Mouse (Mus musculus) lung, embryonic 14.5 days (tissue): Measurements from ENCODE around the gene Phf13. TPM values are rescaled to one million over a fixed set of nuclear protein-coding genes. Genes with fewer than 3 reads are reported as not detected.

Source experiments
- ATAC-seq: fragments of 200-750 bp; cut with Nextera tagmentation; 2 replicates; pipeline ENCODE4 v1.8.0; 2017; ENCODE audit warnings: mild to moderate bottlenecking, moderate TSS enrichment, moderate library complexity; ENCODE audit not compliant: insufficient read depth
- DNase-seq: peaks from one replicate; pipeline ENCODE4 v3.0.0-alpha.2; 2015
- H3K27ac ChIP-seq: fragments of 300-500 bp; sonication (generic); 2 replicates; pipeline ENCODE4 v1.5.1; 2014; ENCODE audit warnings: low read depth, mild to moderate bottlenecking, moderate library complexity
- H3K27me3 ChIP-seq: fragments of 300-500 bp; sonication (generic); 2 replicates; pipeline ENCODE4 v1.6.1; 2014; ENCODE audit warnings: low read length, control low read depth; ENCODE audit not compliant: insufficient read depth
- H3K36me3 ChIP-seq: fragments of 300-500 bp; sonication (generic); 2 replicates; pipeline ENCODE4 v1.6.1; 2014; ENCODE audit warnings: control low read depth; ENCODE audit not compliant: insufficient read depth
- H3K4me1 ChIP-seq: fragments of 300-500 bp; sonication (generic); 2 replicates; pipeline ENCODE4 v1.6.1; 2014; ENCODE audit warnings: antibody characterized with exemption, control low read depth; ENCODE audit not compliant: insufficient read depth
- H3K4me2 ChIP-seq: fragments of 300-500 bp; sonication (generic); 2 replicates; pipeline ENCODE4 v1.6.1; 2014; ENCODE audit warnings: mild to moderate bottlenecking
- H3K4me3 ChIP-seq: fragments of 300-500 bp; sonication (generic); 2 replicates; pipeline ENCODE4 v1.5.1; 2014; ENCODE audit warnings: low read depth, low read length
- H3K9ac ChIP-seq: fragments of 300-500 bp; sonication (generic); 2 replicates; pipeline ENCODE4 v1.6.1; 2014
- H3K9me3 ChIP-seq: fragments of 300-500 bp; sonication (generic); 2 replicates; pipeline ENCODE4 v1.6.1; 2016; ENCODE audit warnings: low read depth, low read length, control low read depth
- CTCF ChIP-seq: IDR thresholded peaks from 2 replicates; pipeline ENCODE4 v1.5.1; 2016; ENCODE audit warnings: antibody characterized with exemption, low read depth
- WGBS: fragments of 180-500 bp; shearing (Covaris S2); extraction: QIAGEN DNeasy Blood & Tissue Kit; methylation state at CpG from one replicate; pipeline ENCODE4 v1.1.7; 2014; 5-methylcytosine and 5-hydroxymethylcytosine counted together
- polyA plus RNA-seq: library from polyadenylated mRNA; unstranded; fragments of >200 nt; fragmentation: Nextera tagmentation; extraction: Ambion mirVana; gene quantifications from 2 replicates; pipeline ENCODE4 v1.2.1, GENCODE M21; 2014

Gene Phf13
- polyA plus RNA-seq, 1 experiment from 2014 or later: 32.3 TPM

- Histone ChIP-seq H3K27me3 (no peaks in the 10 kb centered on the region), H3K9ac (no peak overlapping the region), H3K9me3 (no peaks in the 10 kb centered on the region), H3K4me1 (no peaks in the 10 kb centered on the region), H3K27ac (no peak overlapping the region), H3K4me2 (no peak overlapping the region), H3K4me3 (no peak overlapping the region), H3K36me3 (peaks cover 15% of the 10 kb centered on the region)
- no peak for TF ChIP-seq CTCF
- ATAC-seq: no peak
- DNase-seq: no peak
- WGBS: 87% methylated on average over 11 of the region's 11 CpGs
Measured at GRCm38 (mm10) chr4:151946211-151946610, 49.8 kb downstream of the Phf13 start.

Other genes with a start within 250 kb of the Phf13 start
- 87.5 and 96.8 TPM in 2 replicates for gene Camta1, start 134.4 kb downstream of the Phf13 start, polyA plus RNA-seq
- gene Dnajc11, start 62.6 kb downstream of the Phf13 start, polyA plus RNA-seq: 65.9 and 66.6 TPM in 2 replicates
- gene Thap3, start 7.3 kb downstream of the Phf13 start, polyA plus RNA-seq: 27.2 and 31.2 TPM in 2 replicates
- 10.3 and 10.6 TPM in 2 replicates for gene Klhl21, start 12.5 kb upstream of the Phf13 start, polyA plus RNA-seq
- 22.7 and 26.8 TPM in 2 replicates for gene Zbtb48, start 31.4 kb upstream of the Phf13 start, polyA plus RNA-seq
- gene Tas1r1, start 42.3 kb upstream of the Phf13 start, polyA plus RNA-seq: 0.23 and 0.30 TPM in 2 replicates
- 38.9 and 42.9 TPM in 2 replicates for gene Nol9, start 43.1 kb upstream of the Phf13 start, polyA plus RNA-seq
- gene Plekhg5, start 76.2 kb upstream of the Phf13 start, polyA plus RNA-seq: 13.5 and 18.5 TPM in 2 replicates
- 0.75 and 0.77 TPM in 2 replicates for gene Tnfrsf25, start 119.7 kb upstream of the Phf13 start, polyA plus RNA-seq
- 11.5 and 11.6 TPM in 2 replicates for gene Espn, start 156.1 kb upstream of the Phf13 start, polyA plus RNA-seq
- gene Hes2, start 162.6 kb upstream of the Phf13 start, polyA plus RNA-seq: 0.18 TPM in 1 of 2 replicates, not detected in the other
- gene Acot7, start 181.9 kb upstream of the Phf13 start, polyA plus RNA-seq: 50.3 and 55.8 TPM in 2 replicates